Mouse (Mus musculus) hindbrain, embryonic 12.5 days (tissue): ENCODE measurements at regions not wholly inside any gene's neighbourhood (a gene's known extent, or its start where the extent isn't known, plus 50 kb on each side); places are given as distances from the start of the nearest gene placed in this dataset.

Experiments used
- ATAC-seq: fragments of 200-750 bp; cut with Nextera tagmentation; 2 replicates; pipeline ENCODE4 v1.8.0; 2017; ENCODE audit warnings: moderate TSS enrichment; ENCODE audit not compliant: low FRiP score
- H3K27ac ChIP-seq: fragments of 300-500 bp; sonication (generic); 2 replicates; pipeline ENCODE4 v1.5.1; 2016; ENCODE audit warnings: mild to moderate bottlenecking
- H3K27me3 ChIP-seq: fragments of 300-500 bp; sonication (generic); 2 replicates; pipeline ENCODE4 v1.6.1; 2016; ENCODE audit warnings: mild to moderate bottlenecking
- H3K36me3 ChIP-seq: fragments of 300-500 bp; sonication (generic); 2 replicates; pipeline ENCODE4 v1.6.1; 2016; ENCODE audit warnings: mild to moderate bottlenecking
- H3K4me1 ChIP-seq: fragments of 300-500 bp; sonication (generic); 2 replicates; pipeline ENCODE4 v1.6.1; 2016
- H3K4me2 ChIP-seq: fragments of 300-500 bp; sonication (generic); replicated peaks from 2 replicates; pipeline ENCODE4 v1.6.1; 2016; ENCODE audit warnings: mild to moderate bottlenecking
- H3K4me3 ChIP-seq: fragments of 300-500 bp; sonication (generic); 2 replicates; pipeline ENCODE4 v1.5.1; 2016; ENCODE audit warnings: mild to moderate bottlenecking
- H3K9ac ChIP-seq: fragments of 300-500 bp; sonication (generic); 2 replicates; pipeline ENCODE4 v1.6.1; 2016; ENCODE audit warnings: mild to moderate bottlenecking, moderate library complexity
- H3K9me3 ChIP-seq: fragments of 300-500 bp; sonication (generic); replicated peaks from 2 replicates; pipeline ENCODE4 v1.6.1; 2016; ENCODE audit warnings: mild to moderate bottlenecking
- WGBS: fragments of 180-500 bp; shearing (Covaris S2); methylation state at CpG from one replicate; pipeline ENCODE4 v1.1.7; 2016; 5-methylcytosine and 5-hydroxymethylcytosine counted together

DNA sequence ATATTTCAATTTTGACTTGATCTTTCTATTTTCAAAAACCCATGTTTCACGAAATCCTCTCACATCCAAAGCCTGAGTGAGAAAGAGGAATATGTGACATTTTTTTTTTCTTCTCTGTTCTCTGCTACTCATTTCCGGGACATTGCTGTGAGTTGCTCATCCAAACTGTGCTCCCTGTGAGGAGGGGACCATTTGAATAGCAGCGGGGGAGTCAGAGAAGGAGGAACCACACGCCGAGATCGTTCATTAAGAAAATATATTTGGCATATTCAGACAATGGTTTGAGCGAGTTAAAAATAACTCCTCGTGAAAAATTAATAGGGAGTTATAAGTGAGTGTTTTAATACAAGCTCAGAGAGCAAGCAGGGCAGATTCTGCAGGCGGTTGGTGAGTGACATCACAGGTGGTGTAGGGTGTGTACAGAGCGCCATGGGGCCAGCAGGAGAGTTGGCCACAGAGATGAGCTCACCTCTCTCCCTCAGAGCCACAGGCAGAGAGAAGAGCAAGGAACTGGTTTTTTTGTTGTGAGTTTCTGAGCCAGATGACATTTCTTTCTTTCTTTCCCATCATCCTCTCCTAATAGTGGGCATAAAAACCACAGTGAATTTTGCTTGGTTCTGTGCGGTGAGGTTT, 54.4 kb upstream of the Calcoco1 start:
- Histone ChIP-seq H3K36me3 (no peaks in the 10 kb centered on the region), H3K4me3 (no peak overlapping the region), H3K9ac (no peak overlapping the region), H3K4me1 (no peaks in the 10 kb centered on the region), H3K9me3 (no peaks in the 10 kb centered on the region), H3K4me2 (no peak overlapping the region), H3K27ac (no peak overlapping the region), H3K27me3 (peaks cover 6% of the 10 kb centered on the region; the same call in 1 of the 2 replicates)
- no peak for ATAC-seq
- 43% methylated on average over 11 of the region's 11 CpGs for WGBS

DNA sequence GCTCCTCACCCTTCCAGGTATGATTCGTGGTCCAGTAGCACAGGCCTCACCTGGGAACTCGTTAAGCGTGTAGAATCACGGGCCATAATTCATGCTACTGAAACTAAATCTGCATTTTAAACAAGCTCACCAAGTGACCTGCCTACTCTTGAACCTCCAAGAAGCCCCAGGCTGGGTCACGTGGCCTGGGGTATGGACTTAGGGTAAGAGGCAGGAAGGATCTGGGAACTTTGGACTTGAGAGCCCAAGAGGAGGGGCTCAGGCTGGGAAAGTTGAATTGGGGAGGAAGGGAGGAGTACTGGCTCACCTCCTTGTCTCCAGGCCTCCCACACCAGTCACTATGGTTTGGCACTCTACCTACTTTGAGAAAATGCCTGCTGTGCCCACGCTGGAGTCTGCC, 58.6 kb upstream of the Calcoco1 start:
- WGBS = 81% methylated on average over 6 of the region's 6 CpGs
- H3K9ac ChIP-seq = no peak overlapping the region
- H3K27ac ChIP-seq = no peak overlapping the region
- no peaks in the 10 kb centered on the region for H3K9me3 ChIP-seq
- no peaks in the 10 kb centered on the region for H3K36me3 ChIP-seq
- no peak overlapping the region for H3K4me3 ChIP-seq
- no peak for ATAC-seq
- 0 out of 2 replicates have a peak, but pooled peaks cover 5% of the 10 kb centered on the region for H3K4me1 ChIP-seq
- no peak overlapping the region for H3K4me2 ChIP-seq
- H3K27me3 ChIP-seq = peaks cover 6% of the 10 kb centered on the region; the same call in 1 of the 2 replicates

DNA sequence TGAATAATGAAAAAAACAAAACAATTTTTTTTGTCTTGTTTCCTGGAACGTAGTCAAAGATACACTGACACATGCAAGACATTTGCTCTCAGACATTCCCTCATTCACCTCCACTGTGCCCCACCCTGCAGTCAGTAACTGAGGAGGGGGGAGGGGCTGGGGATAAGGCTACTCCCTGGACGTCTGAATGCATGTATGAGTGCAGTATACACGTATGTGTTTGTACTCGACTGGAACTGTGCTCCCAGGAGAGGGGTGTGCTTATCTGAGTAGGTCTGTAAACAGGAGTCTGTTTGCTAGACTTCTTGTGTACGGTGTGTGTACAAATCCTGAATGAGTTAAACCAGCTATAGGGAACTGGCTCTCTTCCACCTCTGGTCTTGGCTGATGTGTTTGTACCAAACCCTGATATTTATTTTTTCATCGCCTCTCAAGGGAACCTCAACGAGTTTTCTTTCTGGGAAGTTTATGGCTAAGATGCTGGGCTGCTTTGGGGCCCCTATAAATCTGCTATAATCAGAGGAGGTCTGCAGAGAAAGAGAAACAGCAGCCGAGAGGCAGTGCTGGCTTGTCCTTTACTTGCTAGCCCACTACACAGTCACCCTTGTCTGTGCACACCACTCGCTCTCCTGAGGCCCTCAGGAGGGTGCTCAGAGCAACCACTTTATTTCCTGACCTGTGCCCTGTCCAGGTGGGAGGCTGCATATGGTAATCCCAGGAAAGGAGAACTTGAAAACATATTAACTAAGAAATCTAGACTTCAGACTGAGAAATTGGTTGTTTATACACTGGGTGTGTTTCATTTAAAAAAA, 61.2 kb upstream of the Calcoco1 start:
- Histone ChIP-seq H3K4me1 (0 out of 2 replicates have a peak, but pooled peaks cover 5% of the 10 kb centered on the region), H3K36me3 (no peaks in the 10 kb centered on the region), H3K4me3 (no peak overlapping the region), H3K4me2 (no peak overlapping the region), H3K9me3 (no peaks in the 10 kb centered on the region), H3K27ac (0 out of 2 replicates have a peak overlapping the region, but pooled peaks have one; percentile 18), H3K27me3 (peaks cover 6% of the 10 kb centered on the region), H3K9ac (no peak overlapping the region)
- no peak for ATAC-seq
- 56% methylated on average over 9 of the region's 9 CpGs for WGBS

DNA sequence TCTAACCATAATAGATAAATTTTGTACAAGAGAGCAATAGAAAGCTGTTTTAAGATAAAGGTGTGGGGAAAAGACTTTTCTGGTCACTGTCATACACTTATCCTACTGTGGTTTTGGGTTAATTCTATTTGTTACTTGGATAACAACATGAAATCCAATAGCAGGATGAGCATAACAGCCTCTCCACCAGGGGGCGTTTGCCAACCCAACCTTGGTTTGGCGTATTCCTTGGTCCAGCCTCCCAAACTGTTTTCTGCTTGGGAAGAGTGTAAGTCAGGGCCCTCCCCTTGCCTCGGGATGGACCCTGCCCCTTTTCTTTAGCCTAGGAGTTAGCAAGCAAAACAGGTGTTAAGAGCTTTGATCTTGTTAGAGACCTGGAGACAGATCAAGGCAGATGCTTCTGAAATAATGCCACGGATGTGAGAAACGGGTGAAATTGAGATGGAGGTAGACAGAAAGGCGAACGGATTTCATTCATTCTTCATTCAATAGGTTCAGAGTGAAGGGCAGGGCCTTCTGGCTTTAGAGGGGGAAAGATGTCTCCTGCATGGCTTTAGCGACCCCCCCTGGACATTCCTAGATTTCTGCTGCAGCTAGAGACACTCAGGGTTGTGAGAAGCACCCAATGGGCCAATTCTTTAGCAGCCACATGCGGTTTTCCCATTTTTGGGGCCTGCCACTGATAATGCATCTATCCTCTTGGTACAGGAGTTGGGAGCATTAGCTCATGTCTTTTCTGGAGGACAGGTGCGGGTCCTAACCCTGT, 63.3 kb upstream of the Calcoco1 start:
- no peak for ATAC-seq
- 32% methylated on average over 10 of the region's 10 CpGs for WGBS

DNA sequence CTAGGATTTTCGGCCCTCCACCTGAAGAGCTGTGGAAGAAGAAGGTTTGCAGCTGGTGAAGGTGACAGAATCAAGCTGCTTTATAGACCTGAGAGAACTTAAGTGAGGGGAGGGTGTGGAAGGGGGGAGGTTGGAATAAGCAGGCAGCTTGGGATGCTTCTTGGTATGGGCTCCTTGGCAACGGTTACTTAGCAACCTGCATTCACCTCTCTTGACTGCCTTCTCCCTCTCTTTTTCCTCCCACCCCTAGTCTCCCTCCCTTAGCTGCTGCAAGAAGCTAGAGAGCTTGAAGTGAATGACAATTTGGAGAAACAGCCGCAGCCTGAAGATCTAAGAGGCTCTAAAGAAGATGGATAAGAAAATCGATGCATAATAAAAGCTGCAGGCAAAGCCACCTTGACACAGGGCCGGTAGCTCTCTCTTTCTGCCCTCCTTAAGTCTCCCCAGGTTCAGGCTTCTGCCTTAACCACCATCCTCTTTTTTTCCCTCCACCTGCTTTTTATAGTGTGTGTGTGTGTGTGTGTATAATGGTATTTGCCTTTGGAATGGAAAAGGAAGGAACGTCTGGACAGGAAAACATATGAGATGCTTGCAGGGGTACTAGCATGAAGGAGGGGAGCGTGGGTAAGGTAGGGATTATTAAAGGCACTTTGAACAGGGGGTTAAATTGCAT, 67.0 kb upstream of the Calcoco1 start:
- ATAC-seq = peak; percentile 94
- Histone ChIP-seq H3K4me3 (0 out of 2 replicates have a peak overlapping the region, but pooled peaks have one; percentile 2), H3K4me1 (peaks cover 24% of the 10 kb centered on the region), H3K27me3 (peaks cover 4% of the 10 kb centered on the region), H3K36me3 (no peaks in the 10 kb centered on the region), H3K4me2 (peak overlapping the region; percentile 35), H3K9ac (0 out of 2 replicates have a peak overlapping the region, but pooled peaks have one; percentile 9), H3K27ac (peak overlapping the region; percentile 90), H3K9me3 (no peaks in the 10 kb centered on the region)
- 40% methylated on average over 7 of the region's 7 CpGs for WGBS

More for the DNA sequence above, 63.3 kb upstream of the Calcoco1 start:
- no peak overlapping the region for H3K9ac ChIP-seq
- peaks cover 4% of the 10 kb centered on the region for H3K27me3 ChIP-seq
- H3K4me2 ChIP-seq = no peak overlapping the region
- no peak overlapping the region for H3K27ac ChIP-seq
- H3K4me1 ChIP-seq = peaks cover 21% of the 10 kb centered on the region
- H3K36me3 ChIP-seq = no peaks in the 10 kb centered on the region
- no peak overlapping the region for H3K4me3 ChIP-seq
- H3K9me3 ChIP-seq = no peaks in the 10 kb centered on the region

DNA sequence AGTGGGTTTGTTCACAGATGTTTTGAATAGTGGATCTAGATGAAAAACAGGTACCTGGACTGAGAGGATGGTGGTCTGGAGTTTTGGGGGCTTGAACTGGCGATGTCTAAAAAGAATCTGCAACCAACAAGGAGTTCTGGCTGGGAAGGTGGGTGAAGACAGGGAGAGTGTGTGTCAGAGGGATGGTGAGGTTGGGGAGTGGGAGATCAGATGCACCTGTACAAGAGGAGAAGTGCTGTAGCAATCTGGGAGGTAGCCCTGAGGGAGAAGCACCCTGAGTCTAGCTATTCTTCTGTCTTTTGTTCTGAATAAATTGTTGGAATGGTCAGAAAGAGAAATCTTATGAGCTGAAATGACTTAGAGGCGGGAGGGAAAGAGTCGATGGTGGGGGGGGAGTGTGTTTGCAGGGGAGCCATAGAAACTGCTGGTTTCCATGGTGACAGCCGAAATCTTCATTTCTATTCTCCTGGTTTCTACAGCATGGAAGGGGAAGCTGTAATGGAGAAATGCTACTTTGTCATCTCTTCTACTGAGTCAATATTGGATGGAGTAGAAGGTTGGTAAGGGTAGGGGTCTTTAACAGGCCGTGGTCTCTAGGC, 75.1 kb upstream of the Calcoco1 start:
- Histone ChIP-seq H3K9ac (no peak overlapping the region), H3K9me3 (no peaks in the 10 kb centered on the region), H3K4me2 (no peak overlapping the region), H3K4me1 (0 out of 2 replicates have a peak, but pooled peaks cover 6% of the 10 kb centered on the region), H3K4me3 (no peak overlapping the region), H3K27ac (no peak overlapping the region), H3K36me3 (no peaks in the 10 kb centered on the region), H3K27me3 (no peaks in the 10 kb centered on the region; the same call in 1 of the 2 replicates)
- ATAC-seq = no peak
- WGBS = 53% methylated on average over 5 of the region's 5 CpGs

DNA sequence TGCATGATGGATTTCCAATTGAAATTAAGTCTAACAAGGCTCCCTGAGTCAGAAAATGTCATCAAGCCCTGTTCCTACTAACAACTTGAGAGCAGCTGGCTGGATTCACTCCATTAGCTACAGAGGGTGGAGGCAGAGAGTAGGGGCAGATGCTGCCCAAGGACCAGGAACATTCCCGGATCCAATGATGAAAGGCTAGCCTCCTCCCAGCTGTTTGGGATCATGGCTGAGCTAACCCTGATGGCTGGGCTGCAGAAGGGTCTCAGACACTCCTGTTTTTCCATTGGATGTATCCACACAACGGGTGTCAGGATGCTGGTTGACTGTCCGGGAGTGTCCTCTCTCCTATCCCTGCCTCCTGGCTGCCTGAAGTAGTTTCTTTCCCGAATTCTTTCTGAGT, 78.1 kb upstream of the Calcoco1 start:
- 79% methylated on average over 4 of the region's 4 CpGs for WGBS
- Histone ChIP-seq H3K4me3 (no peak overlapping the region), H3K36me3 (no peaks in the 10 kb centered on the region), H3K27me3 (no peaks in the 10 kb centered on the region; the same call in 1 of the 2 replicates), H3K4me2 (no peak overlapping the region), H3K4me1 (0 out of 2 replicates have a peak, but pooled peaks cover 6% of the 10 kb centered on the region), H3K27ac (no peak overlapping the region), H3K9ac (no peak overlapping the region), H3K9me3 (no peaks in the 10 kb centered on the region)
- no peak for ATAC-seq

DNA sequence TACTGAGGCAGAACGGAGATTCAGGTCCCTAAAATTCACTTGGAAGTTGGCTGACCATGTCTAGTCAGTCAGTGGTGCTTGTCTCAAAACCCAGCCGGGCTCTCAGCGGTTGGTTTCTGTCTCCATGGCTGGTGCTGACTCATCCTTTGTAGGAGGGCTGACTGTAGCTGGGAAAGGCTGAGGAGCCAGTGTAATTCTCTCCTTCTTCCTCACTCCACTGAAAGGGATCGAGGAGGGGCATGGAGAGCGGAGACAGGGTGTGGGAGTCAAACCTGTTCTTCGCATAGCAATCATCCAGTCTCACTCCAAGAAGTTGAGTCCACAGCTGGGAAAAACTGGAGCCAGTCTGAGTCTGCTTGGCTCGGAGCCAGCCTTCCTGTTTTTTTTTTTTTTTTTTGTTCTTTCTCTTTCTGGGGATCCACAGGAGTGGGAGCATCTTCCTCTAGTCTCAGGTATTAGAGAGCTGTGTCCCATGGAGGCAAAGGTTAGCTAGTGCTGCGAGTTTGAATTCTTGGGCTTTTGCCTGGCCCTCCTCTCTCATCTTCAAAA, 80.4 kb upstream of the Calcoco1 start:
- 69% methylated on average over 8 of the region's 8 CpGs for WGBS

DNA sequence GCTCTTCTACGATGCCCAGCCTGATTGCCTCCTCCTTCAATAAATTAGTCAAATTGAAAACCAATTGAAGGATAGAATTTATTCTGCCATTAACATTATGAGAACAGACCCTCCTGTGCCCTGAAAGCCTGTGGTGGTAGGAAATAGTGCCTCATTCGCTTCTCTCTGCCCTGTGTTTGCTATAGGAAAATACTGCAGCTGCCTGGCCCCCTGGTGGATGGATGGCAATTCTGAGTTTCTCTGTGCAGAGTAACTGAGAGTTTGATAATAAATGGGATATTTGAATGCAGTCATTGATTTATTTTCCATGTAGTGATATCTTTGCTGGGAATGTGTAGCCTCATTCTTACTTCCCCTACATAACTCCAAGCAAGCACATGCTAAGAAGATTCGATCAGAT, 85.4 kb upstream of the Calcoco1 start:
- H3K27ac ChIP-seq = 0 out of 2 replicates have a peak overlapping the region, but pooled peaks have one; percentile 17
- no peaks in the 10 kb centered on the region for H3K9me3 ChIP-seq
- ATAC-seq = no peak
- H3K9ac ChIP-seq = no peak overlapping the region
- no peak overlapping the region for H3K4me2 ChIP-seq
- H3K27me3 ChIP-seq = no peaks in the 10 kb centered on the region
- no peaks in the 10 kb centered on the region for H3K36me3 ChIP-seq
- H3K4me1 ChIP-seq = no peaks in the 10 kb centered on the region
- 59% methylated on average over 3 of the region's 3 CpGs for WGBS
- no peak overlapping the region for H3K4me3 ChIP-seq

More for the DNA sequence above, 80.4 kb upstream of the Calcoco1 start:
- H3K4me1 ChIP-seq = 0 out of 2 replicates have a peak, but pooled peaks cover under 1% of the 10 kb centered on the region
- H3K36me3 ChIP-seq = no peaks in the 10 kb centered on the region
- ATAC-seq = no peak
- no peak overlapping the region for H3K27ac ChIP-seq
- no peaks in the 10 kb centered on the region for H3K9me3 ChIP-seq
- H3K4me2 ChIP-seq = no peak overlapping the region
- H3K4me3 ChIP-seq = no peak overlapping the region
- no peak overlapping the region for H3K9ac ChIP-seq
- H3K27me3 ChIP-seq = no peaks in the 10 kb centered on the region; the same call in 1 of the 2 replicates

DNA sequence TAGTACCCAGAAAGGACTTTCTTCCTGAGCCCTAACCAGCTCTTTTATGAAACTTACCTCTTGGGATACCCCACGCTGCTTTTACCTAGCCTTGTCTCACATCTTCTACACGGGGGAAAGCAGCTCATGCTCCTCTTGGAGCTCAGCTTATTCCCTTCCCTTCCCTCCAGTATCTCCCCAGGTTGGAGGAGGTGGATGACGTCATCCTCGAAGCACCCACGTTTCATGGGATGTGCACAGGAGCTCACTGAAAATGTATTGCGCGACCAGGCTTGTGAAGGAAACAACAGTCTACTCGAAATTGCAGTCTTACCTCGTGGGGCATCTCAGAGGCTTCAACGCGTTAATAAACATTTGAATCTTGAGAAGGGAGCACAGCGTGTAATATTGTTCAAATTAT, 97.2 kb upstream of the Calcoco1 start:
- Histone ChIP-seq H3K9ac (no peak overlapping the region), H3K4me3 (no peak overlapping the region), H3K27me3 (no peaks in the 10 kb centered on the region; the same call in 1 of the 2 replicates), H3K4me1 (no peaks in the 10 kb centered on the region), H3K36me3 (no peaks in the 10 kb centered on the region), H3K27ac (no peak overlapping the region), H3K9me3 (no peaks in the 10 kb centered on the region), H3K4me2 (no peak overlapping the region)
- 75% methylated on average over 12 of the region's 12 CpGs for WGBS
- no peak for ATAC-seq

DNA sequence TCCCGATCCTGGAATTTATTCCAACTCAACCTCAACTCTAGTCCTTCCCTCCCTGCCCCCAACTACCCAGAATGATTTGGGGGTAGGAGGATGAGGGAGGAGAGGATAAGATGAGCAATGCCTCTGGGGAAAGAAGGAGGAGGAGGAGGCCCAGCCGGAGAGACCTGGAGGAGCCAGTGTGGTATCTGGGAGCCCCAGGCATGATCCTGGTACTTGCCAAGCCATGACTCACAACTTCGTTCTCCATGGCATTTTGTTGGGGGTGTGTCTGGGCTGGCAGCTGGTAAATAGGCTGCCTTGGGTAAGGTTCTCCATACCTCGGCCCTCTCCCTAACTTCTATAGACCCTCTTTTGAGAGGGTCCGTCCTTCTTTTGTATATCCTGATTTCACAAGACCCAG, 81.2 kb upstream of the Hoxc13 start:
- Histone ChIP-seq H3K4me1 (no peaks in the 10 kb centered on the region), H3K4me2 (no peak overlapping the region), H3K9me3 (no peaks in the 10 kb centered on the region), H3K27me3 (no peaks in the 10 kb centered on the region), H3K27ac (no peak overlapping the region), H3K4me3 (no peak overlapping the region), H3K9ac (no peak overlapping the region), H3K36me3 (no peaks in the 10 kb centered on the region)
- 94% methylated on average over 5 of the region's 5 CpGs for WGBS
- no peak for ATAC-seq
